Mouse (Mus musculus): ENCODE measurements around the gene Sdhc. TPM values are rescaled to one million over a fixed set of nuclear protein-coding genes. Genes with fewer than 3 reads are reported as not detected.

The Sdhc gene
- polyA plus RNA-seq, 1 experiment: 169 TPM

DNA sequence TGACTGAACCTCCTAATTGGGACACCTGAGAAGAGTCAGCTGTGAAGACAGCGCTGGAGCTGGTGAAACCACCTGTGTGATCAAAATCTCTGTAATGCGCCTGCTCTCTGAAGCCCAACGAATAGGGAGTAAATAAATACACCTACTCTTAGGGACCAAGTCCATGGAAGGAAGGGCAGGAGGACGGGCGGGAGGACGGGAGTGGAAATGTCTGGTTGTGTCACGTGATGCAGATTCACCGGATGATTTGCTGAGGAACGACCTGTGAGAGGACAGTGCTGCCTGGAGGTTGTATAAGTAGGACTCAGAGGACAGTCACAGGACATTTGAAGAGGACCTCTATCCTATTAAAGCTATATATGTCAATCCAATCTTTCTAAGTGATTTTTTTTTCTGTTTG is 40.8 kb downstream of the Sdhc start:
- H3K79me2 ChIP-seq (ENCODE audit: control insufficient read depth, insufficient read depth): no peaks in the 10 kb centered on the region
- H3K27me3 ChIP-seq (ENCODE audit: control insufficient read depth, insufficient read depth, insufficient read length): no peaks in the 10 kb centered on the region
- H3K36me3 ChIP-seq (ENCODE audit: control insufficient read depth, insufficient read depth): no peaks in the 10 kb centered on the region
- H3ac ChIP-seq (ENCODE audit: control insufficient read depth, insufficient read length): no peak overlapping the region
- no peak overlapping the region for H3K4me2 ChIP-seq (ENCODE audit: low read depth)
- no peak for TF ChIP-seq TCF12 (IDR thresholded peaks at IDR 0.05; ENCODE audit: insufficient read depth, poor library complexity, severe bottlenecking)
- TF ChIP-seq E2F4 (IDR thresholded peaks at IDR 0.05; ENCODE audit: insufficient read depth): no peak
- TF ChIP-seq TCF3 (IDR thresholded peaks at IDR 0.05; ENCODE audit: insufficient read length, low read depth): no peak
- no peak for TF ChIP-seq POLR2A (IDR thresholded peaks at IDR 0.05; ENCODE audit: insufficient read length, low read depth)
- no peak for TF ChIP-seq POLR2AphosphoS2 (IDR thresholded peaks at IDR 0.05; ENCODE audit: insufficient read length, low read depth)
- no peak for TF ChIP-seq REST (IDR thresholded peaks at IDR 0.05; ENCODE audit: insufficient read depth, insufficient read length)
- no peak for TF ChIP-seq CEBPB (IDR thresholded peaks at IDR 0.05; ENCODE audit: insufficient read depth, poor library complexity, severe bottlenecking)
- TF ChIP-seq MYOD1 (IDR thresholded peaks at IDR 0.05; ENCODE audit: control insufficient read depth in 1 of 3, insufficient read length in 2 of 3, low read depth in 2 of 3): no peak
- no peak for TF ChIP-seq MYOG (IDR thresholded peaks at IDR 0.05; ENCODE audit: control insufficient read depth in 1 of 3, insufficient read depth in 1 of 3, insufficient read length in 2 of 3, low read depth in 2 of 3)
- TF ChIP-seq USF1 (IDR thresholded peaks at IDR 0.05; ENCODE audit: low read depth): no peak
- no peak for TF ChIP-seq SRF (IDR thresholded peaks at IDR 0.05; ENCODE audit: control insufficient read depth, insufficient read length, low read depth)
- no peak for TF ChIP-seq MAX (IDR thresholded peaks at IDR 0.05; ENCODE audit: low read depth)
- no peak overlapping the region for H3K4me3 ChIP-seq

DNA sequence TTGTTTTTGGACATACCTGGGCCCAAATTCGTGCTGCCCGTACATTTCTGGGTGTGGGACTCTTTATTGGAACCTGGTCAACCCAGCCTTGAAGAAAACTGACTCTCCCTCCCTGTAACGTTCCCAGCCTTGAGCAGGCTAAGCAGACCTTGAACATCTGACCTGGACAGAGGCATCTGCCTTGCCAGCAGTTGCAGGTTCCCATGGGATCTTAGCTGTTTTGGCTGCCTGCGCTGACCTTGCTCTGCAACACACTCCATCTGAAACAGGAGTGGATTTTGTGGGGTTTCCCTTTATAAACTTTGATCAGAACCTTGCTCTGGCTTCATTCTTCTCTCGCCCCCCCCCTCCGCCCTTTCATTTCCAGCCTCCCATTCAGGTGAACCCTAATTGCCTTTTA is 45.2 kb downstream of the Sdhc start:
- H3K27me3 ChIP-seq (ENCODE audit: control insufficient read depth, insufficient read depth, insufficient read length): no peaks in the 10 kb centered on the region
- TF ChIP-seq TCF12 (IDR thresholded peaks at IDR 0.05; ENCODE audit: insufficient read depth, poor library complexity, severe bottlenecking) (no peak), POLR2A (IDR thresholded peaks at IDR 0.05; ENCODE audit: insufficient read length, low read depth) (no peak), MYOG (IDR thresholded peaks at IDR 0.05; ENCODE audit: control insufficient read depth in 1 of 3, insufficient read depth in 1 of 3, insufficient read length in 2 of 3, low read depth in 2 of 3) (no peak), CEBPB (IDR thresholded peaks at IDR 0.05; ENCODE audit: insufficient read depth, poor library complexity, severe bottlenecking) (no peak), SRF (IDR thresholded peaks at IDR 0.05; ENCODE audit: control insufficient read depth, insufficient read length, low read depth) (no peak), MAX (IDR thresholded peaks at IDR 0.05; ENCODE audit: low read depth) (no peak), USF1 (IDR thresholded peaks at IDR 0.05; ENCODE audit: low read depth) (no peak), POLR2AphosphoS2 (IDR thresholded peaks at IDR 0.05; ENCODE audit: insufficient read length, low read depth) (no peak), REST (IDR thresholded peaks at IDR 0.05; ENCODE audit: insufficient read depth, insufficient read length) (no peak), MYOD1 (IDR thresholded peaks at IDR 0.05; ENCODE audit: control insufficient read depth in 1 of 3, insufficient read length in 2 of 3, low read depth in 2 of 3) (no peak), E2F4 (IDR thresholded peaks at IDR 0.05; ENCODE audit: insufficient read depth) (no peak), TCF3 (IDR thresholded peaks at IDR 0.05; ENCODE audit: insufficient read length, low read depth) (no peak)

DNA sequence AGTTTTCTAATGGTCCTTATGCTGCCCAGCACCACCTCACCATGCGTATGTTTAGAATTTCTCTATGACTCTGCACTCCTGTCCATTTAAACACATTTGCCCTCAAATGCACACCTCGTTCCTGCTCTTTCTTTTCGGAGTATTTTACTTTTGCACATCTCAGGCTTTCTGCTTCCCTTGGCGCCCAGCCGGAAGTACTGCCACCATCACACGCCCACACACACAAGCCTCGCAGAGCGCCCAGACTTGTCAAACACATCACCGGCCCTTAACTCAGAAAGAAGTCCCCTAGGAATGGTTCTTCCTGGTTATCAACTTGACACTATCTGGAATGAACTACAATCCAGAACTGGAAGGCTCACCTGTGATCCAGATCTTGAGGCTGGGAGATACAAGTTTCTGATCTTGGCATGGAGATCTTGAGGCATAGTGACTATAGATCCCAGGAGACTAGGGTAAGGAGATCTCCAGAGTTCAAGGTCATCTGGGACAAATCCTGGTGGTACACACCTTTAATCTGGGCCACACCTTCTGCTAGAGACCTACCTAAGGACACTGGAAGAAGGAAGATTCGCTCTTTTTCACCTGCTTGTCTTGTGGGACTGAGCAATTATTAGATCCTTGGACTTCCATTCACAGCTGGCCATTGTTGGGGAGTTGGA is 47.1 kb downstream of the Sdhc start:
- H3K4me2 ChIP-seq (ENCODE audit: low read depth): peak overlapping the region; percentile 58
- H3K27me3 ChIP-seq (ENCODE audit: control insufficient read depth, insufficient read depth, insufficient read length): no peaks in the 10 kb centered on the region
- no peak overlapping the region for H3ac ChIP-seq (ENCODE audit: control insufficient read depth, insufficient read length)
- TF ChIP-seq MYOD1 (IDR thresholded peaks at IDR 0.05; ENCODE audit: control insufficient read depth in 1 of 3, insufficient read length in 2 of 3, low read depth in 2 of 3) (no peak), CEBPB (IDR thresholded peaks at IDR 0.05; ENCODE audit: insufficient read depth, poor library complexity, severe bottlenecking) (no peak), USF1 (IDR thresholded peaks at IDR 0.05; ENCODE audit: low read depth) (no peak), E2F4 (IDR thresholded peaks at IDR 0.05; ENCODE audit: insufficient read depth) (no peak)
- peak overlapping the region; percentile 47 for H3K4me3 ChIP-seq
- H3K36me3 ChIP-seq (ENCODE audit: control insufficient read depth, insufficient read depth): no peaks in the 10 kb centered on the region
- no peaks in the 10 kb centered on the region for H3K79me2 ChIP-seq (ENCODE audit: control insufficient read depth, insufficient read depth)

More for the DNA sequence above, 45.2 kb downstream of the Sdhc start:
- Histone ChIP-seq H3ac (ENCODE audit: control insufficient read depth, insufficient read length) (no peak overlapping the region), H3K4me2 (ENCODE audit: low read depth) (no peak overlapping the region), H3K36me3 (ENCODE audit: control insufficient read depth, insufficient read depth) (no peaks in the 10 kb centered on the region), H3K79me2 (ENCODE audit: control insufficient read depth, insufficient read depth) (no peaks in the 10 kb centered on the region), H3K4me3 (no peak overlapping the region)

DNA sequence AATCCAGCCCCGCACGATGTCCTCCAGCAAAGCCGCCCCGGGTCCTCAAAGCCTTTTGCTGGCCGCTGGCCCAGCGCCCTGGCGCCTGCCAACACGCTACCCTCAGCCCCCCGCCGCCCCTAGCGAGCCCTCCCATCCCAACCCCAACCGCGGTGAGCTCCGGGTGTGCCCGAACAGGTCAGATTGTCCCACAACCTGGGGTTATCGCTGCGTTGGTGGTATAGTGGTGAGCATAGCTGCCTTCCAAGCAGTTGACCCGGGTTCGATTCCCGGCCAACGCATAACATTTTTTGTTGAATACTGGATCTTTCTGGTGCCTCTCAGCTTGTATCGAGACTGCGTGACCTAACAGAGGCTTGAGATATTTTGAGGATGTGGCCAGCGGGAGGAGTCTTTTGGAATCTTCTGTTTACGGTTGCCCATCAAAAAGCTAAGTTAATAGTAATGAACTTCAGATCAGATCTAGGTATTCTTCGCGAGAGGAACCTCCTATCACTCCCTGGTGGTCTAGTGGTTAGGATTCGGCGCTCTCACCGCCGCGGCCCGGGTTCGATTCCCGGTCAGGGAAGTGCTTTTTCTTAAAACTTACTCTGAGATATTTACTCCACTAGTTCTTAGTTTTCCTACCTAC is 47.7 kb downstream of the Sdhc start:
- H3K36me3 ChIP-seq (ENCODE audit: control insufficient read depth, insufficient read depth): no peaks in the 10 kb centered on the region
- no peaks in the 10 kb centered on the region for H3K27me3 ChIP-seq (ENCODE audit: control insufficient read depth, insufficient read depth, insufficient read length)
- no peaks in the 10 kb centered on the region for H3K79me2 ChIP-seq (ENCODE audit: control insufficient read depth, insufficient read depth)
- TF ChIP-seq POLR2A (IDR thresholded peaks at IDR 0.05; ENCODE audit: insufficient read length, low read depth) (no peak), SRF (IDR thresholded peaks at IDR 0.05; ENCODE audit: control insufficient read depth, insufficient read length, low read depth) (no peak), USF1 (IDR thresholded peaks at IDR 0.05; ENCODE audit: low read depth) (no peak), E2F4 (IDR thresholded peaks at IDR 0.05; ENCODE audit: insufficient read depth) (no peak), MYOD1 (IDR thresholded peaks at IDR 0.05; ENCODE audit: control insufficient read depth in 1 of 3, insufficient read length in 2 of 3, low read depth in 2 of 3) (no peak)
- H3K4me3 ChIP-seq: peak overlapping the region; percentile 47
- H3K4me2 ChIP-seq (ENCODE audit: low read depth): peak overlapping the region; percentile 58
- no peak overlapping the region for H3ac ChIP-seq (ENCODE audit: control insufficient read depth, insufficient read length)

Measured in myocyte (in vitro differentiated cells).